Mouse (Mus musculus) forebrain, embryonic 13.5 days (tissue): ENCODE measurements around the gene Kalrn. TPM values are rescaled to one million over a fixed set of nuclear protein-coding genes. Genes with fewer than 3 reads are reported as not detected.

Experiments
- ATAC-seq: fragments of 200-750 bp; cut with Nextera tagmentation; 2 replicates; pipeline ENCODE4 v1.8.0; 2017
- H3K27ac ChIP-seq: fragments of 300-500 bp; sonication (generic); 2 replicates; pipeline ENCODE4 v1.5.1; 2015; ENCODE audit warnings: inconsistent platforms, mild to moderate bottlenecking, moderate library complexity
- H3K27me3 ChIP-seq: fragments of 300-500 bp; sonication (generic); 2 replicates; pipeline ENCODE4 v1.6.1; 2015; ENCODE audit warnings: mild to moderate bottlenecking, inconsistent platforms
- H3K36me3 ChIP-seq: fragments of 300-500 bp; sonication (generic); 2 replicates; pipeline ENCODE4 v1.6.1; 2015; ENCODE audit warnings: mild to moderate bottlenecking, inconsistent platforms; ENCODE audit not compliant: poor library complexity, severe bottlenecking
- H3K4me1 ChIP-seq: fragments of 300-500 bp; sonication (generic); 2 replicates; pipeline ENCODE4 v1.6.1; 2015; ENCODE audit warnings: inconsistent platforms
- H3K4me2 ChIP-seq: fragments of 300-500 bp; sonication (generic); 2 replicates; pipeline ENCODE4 v1.6.1; 2015; ENCODE audit warnings: inconsistent platforms, mild to moderate bottlenecking, moderate library complexity
- H3K4me3 ChIP-seq: fragments of 300-500 bp; sonication (generic); 2 replicates; pipeline ENCODE4 v1.5.1; 2015; ENCODE audit warnings: mild to moderate bottlenecking, inconsistent platforms
- H3K9ac ChIP-seq: fragments of 300-500 bp; sonication (generic); 2 replicates; pipeline ENCODE4 v1.6.1; 2015; ENCODE audit warnings: mild to moderate bottlenecking, inconsistent platforms
- H3K9me3 ChIP-seq: fragments of 300-500 bp; sonication (generic); replicated peaks from 2 replicates; pipeline ENCODE4 v1.6.1; 2016; ENCODE audit warnings: inconsistent platforms
- WGBS: fragments of 180-500 bp; shearing (Covaris S2); methylation state at CpG from one replicate; pipeline ENCODE4 v1.1.7; 2015; 5-methylcytosine and 5-hydroxymethylcytosine counted together
- polyA plus RNA-seq: library from polyadenylated mRNA; unstranded; fragments of >200 nt; fragmentation: Nextera tagmentation; extraction: Ambion mirVana; gene quantifications from 2 replicates; pipeline ENCODE4 v1.2.1, GENCODE M21; 2015

The Kalrn gene
- polyA plus RNA-seq, 1 experiment from 2014 or later = 31.5 TPM

DNA sequence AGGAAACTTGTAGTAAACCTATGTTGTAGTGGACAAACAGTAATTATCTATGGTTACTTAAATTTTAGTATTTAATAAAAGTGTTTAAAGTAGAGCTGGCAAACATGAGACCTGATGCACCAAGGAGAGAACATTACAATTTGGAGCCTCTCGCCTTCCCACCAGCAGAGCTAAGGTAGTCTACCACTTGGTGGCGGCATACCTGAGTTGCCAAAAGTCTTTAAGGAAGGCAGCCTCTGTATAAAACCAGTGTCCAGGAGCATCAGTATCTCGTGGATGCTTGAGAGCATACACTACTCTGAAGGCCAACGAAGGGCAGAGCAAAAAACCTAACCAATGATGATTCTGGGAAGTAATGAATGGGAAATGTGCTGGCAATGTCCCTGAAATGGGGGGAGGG, 199.8 kb downstream of the Kalrn start:
- Histone ChIP-seq H3K27me3 (no peaks in the 10 kb centered on the region), H3K4me1 (peaks cover 13% of the 10 kb centered on the region; the same call in 1 of the 2 replicates), H3K9ac (no peak overlapping the region), H3K27ac (no peak overlapping the region), H3K36me3 (no peaks in the 10 kb centered on the region), H3K4me2 (no peak overlapping the region), H3K4me3 (no peak overlapping the region), H3K9me3 (no peaks in the 10 kb centered on the region)
- 60% methylated on average over 4 of the region's 4 CpGs for WGBS
- no peak for ATAC-seq

DNA sequence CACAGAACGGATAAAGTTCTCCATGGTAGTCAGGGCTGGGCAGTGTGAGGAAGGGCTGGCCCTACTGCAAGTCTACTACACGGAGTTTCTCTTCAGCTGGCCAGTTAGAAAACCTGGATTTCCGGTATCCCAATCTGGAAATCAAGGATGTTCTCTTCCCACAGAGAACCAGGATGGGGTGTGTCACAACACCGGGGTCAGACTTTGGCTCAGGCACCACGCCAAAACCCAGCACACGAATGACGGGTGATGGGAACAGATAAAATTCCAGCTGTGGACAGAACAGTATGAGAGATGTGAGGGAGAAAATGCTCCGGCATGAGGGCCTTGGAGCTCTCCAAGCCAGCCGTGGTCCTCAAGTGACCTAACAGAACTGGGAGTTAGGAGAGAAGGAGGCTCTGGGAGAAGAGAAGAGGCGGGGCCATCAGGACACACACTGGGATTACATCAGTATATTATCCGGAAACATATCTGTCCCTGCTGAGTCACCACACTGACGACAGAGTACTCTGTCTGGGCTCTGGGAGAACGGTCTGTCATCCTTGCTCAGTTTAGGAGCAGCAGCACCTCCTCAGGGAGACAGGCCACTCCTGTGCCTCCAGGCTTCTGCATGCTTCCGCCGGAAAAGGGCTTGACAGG, 201.1 kb downstream of the Kalrn start:
- ATAC-seq = no peak
- WGBS = 84% methylated on average over 15 of the region's 15 CpGs

DNA sequence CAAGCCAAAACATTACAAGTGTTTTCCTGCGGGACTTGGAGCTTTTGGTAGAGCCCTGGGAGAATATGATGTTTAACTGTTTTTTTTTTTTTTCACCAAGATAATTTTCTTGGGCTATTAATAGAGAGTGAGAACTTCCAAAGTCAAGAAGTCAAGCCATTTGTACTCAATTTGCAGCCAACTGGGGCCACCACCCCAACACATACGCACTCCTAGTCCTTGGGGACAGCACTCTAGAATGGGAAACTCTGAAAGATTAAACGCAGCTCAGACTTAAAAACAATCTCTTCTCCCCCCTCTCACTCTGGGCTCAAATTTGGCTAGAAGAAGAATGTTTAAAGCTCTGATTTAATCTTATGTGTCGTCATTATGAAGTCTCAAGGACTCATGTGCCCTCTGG, 214.1 kb downstream of the Kalrn start:
- H3K4me2 ChIP-seq = no peak overlapping the region
- H3K4me3 ChIP-seq = no peak overlapping the region
- no peak overlapping the region for H3K9ac ChIP-seq
- no peak for ATAC-seq
- 89% methylated on average over 4 of the region's 4 CpGs for WGBS
- H3K36me3 ChIP-seq = peaks cover 27% of the 10 kb centered on the region
- H3K9me3 ChIP-seq = no peaks in the 10 kb centered on the region
- H3K27me3 ChIP-seq = no peaks in the 10 kb centered on the region
- H3K4me1 ChIP-seq = no peaks in the 10 kb centered on the region
- no peak overlapping the region for H3K27ac ChIP-seq

More for the DNA sequence above, 201.1 kb downstream of the Kalrn start:
- H3K4me3 ChIP-seq = no peak overlapping the region
- H3K36me3 ChIP-seq = no peaks in the 10 kb centered on the region
- H3K27ac ChIP-seq = no peak overlapping the region
- no peak overlapping the region for H3K4me2 ChIP-seq
- no peaks in the 10 kb centered on the region for H3K9me3 ChIP-seq
- H3K4me1 ChIP-seq = peaks cover 13% of the 10 kb centered on the region; the same call in 1 of the 2 replicates
- no peaks in the 10 kb centered on the region for H3K27me3 ChIP-seq
- no peak overlapping the region for H3K9ac ChIP-seq

DNA sequence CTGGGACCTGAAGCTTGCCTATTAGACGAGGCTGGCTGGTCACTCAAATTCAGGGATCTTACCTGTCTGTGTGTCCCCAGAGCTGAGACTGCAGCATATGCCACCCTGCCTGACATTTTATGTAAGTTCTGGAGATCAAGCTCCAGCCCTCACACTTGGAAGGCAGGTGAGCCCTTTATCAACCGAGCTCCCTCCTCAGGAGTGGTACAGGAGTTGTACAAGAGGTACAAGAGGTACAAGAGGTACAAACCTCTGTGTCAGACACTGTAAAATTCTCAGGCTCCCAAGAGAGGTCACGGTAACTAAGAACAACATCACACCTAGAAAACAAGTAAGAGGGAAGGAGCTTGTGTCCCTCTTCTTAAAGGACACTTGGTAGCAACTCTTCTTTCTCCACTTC, 217.8 kb downstream of the Kalrn start:
- no peak for ATAC-seq
- WGBS = 88% methylated on average over 3 of the region's 3 CpGs
- Histone ChIP-seq H3K27ac (no peak overlapping the region), H3K9ac (no peak overlapping the region), H3K27me3 (no peaks in the 10 kb centered on the region), H3K4me1 (0 out of 2 replicates have a peak, but pooled peaks cover under 1% of the 10 kb centered on the region), H3K4me2 (no peak overlapping the region), H3K4me3 (no peak overlapping the region), H3K9me3 (no peaks in the 10 kb centered on the region), H3K36me3 (peaks cover 24% of the 10 kb centered on the region)

DNA sequence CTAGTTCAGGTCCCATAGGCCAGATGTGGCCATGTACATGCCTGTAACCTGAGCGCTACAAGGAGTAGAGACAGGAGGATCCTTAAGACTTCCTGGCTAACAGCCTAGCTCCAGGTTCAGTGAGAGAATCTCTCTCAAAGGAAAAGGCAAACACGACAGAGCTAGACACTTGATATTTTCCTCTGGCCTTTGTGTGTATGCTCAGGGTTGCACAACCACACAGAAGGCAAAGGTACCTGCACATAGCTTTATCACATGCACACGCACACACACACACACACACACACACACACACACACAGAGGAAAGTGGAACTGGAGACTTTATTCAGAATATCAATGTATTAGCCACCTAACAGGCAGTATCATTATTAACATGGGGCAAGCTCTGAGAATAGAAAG, 219.3 kb downstream of the Kalrn start:
- Histone ChIP-seq H3K4me1 (0 out of 2 replicates have a peak, but pooled peaks cover 3% of the 10 kb centered on the region), H3K9me3 (no peaks in the 10 kb centered on the region), H3K27ac (no peak overlapping the region), H3K36me3 (peaks cover 25% of the 10 kb centered on the region), H3K9ac (no peak overlapping the region), H3K4me3 (no peak overlapping the region), H3K4me2 (no peak overlapping the region), H3K27me3 (no peaks in the 10 kb centered on the region)
- no peak for ATAC-seq
- WGBS = 88% methylated on average over 3 of the region's 3 CpGs

DNA sequence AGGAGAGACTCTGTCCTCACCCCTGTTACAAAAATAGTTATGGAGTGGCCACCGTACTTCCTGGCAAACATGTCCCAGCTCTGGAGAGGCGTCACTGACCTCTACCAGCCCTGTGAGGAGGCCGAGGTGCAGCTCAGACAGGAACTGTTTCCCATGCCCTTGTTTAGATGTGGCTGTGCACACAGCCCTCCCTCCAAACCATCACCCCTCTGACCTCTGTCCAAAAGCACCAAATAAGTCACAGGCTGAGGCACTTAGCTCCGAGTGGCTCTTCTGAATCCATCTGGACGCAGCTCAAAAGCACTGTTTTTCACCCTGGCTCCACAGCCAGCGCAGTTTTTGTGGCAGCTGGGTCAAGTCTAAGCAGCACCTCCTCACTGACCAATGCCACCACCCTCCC, 220.6 kb downstream of the Kalrn start:
- 0 out of 2 replicates have a peak, but pooled peaks cover 3% of the 10 kb centered on the region for H3K4me1 ChIP-seq
- H3K9me3 ChIP-seq = no peaks in the 10 kb centered on the region
- no peak for ATAC-seq
- 72% methylated on average over 6 of the region's 6 CpGs for WGBS
- peaks cover 25% of the 10 kb centered on the region for H3K36me3 ChIP-seq
- H3K9ac ChIP-seq = no peak overlapping the region
- no peak overlapping the region for H3K27ac ChIP-seq
- H3K4me2 ChIP-seq = no peak overlapping the region
- no peak overlapping the region for H3K4me3 ChIP-seq
- no peaks in the 10 kb centered on the region for H3K27me3 ChIP-seq

DNA sequence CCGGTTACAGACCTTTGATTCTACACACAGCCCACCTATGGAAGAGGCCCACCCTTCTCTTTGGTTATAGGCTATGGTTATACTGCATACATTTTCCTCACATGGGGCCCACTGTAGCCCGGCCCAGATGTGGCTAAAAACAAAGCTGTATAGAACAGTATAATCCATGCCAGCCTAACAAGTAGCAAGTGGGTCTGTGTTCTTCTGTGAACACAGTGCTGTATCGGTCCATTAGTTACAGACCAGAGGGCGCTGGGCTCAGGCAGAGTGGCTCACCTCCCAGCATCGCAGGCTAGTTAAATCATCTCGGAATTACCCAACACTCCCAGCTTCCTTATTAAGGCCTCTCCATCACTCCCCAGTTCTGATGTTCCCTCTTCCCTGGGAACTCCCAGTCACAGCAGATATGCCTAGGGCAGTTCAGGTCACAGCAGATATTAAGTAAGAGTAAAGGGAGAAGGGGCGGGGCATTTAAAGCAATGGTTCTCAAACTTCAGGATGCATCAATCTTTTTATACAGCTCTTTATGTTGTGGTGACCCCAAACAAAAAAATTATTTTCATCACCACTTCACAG, 221.7 kb downstream of the Kalrn start:
- Histone ChIP-seq H3K9me3 (no peaks in the 10 kb centered on the region), H3K27me3 (no peaks in the 10 kb centered on the region), H3K27ac (no peak overlapping the region), H3K4me3 (no peak overlapping the region), H3K36me3 (peaks cover 18% of the 10 kb centered on the region), H3K9ac (no peak overlapping the region), H3K4me2 (no peak overlapping the region), H3K4me1 (0 out of 2 replicates have a peak, but pooled peaks cover 3% of the 10 kb centered on the region)
- ATAC-seq = no peak
- WGBS = 85% methylated on average over 7 of the region's 7 CpGs

DNA sequence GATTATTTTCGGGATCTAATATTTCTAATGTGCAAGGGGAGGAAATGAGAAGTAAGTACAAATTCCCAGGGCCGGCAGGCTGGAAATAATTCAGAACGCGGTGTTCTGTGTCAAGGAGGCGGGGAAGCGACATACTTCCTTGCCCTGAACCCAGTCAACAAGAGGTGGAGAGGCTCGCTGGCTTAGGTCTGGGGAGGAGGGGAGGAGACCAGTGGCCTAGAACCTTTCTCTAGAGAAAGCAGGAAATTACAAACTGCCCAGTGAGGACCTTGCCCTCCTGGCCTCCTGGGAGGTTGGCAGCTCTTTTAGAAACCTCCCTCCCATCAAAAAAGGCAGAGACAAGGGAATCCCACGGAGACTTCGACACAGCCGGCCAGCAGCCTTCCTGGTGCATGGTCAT, 225.8 kb downstream of the Kalrn start:
- peaks cover 6% of the 10 kb centered on the region; the same call in 1 of the 2 replicates for H3K36me3 ChIP-seq
- peaks cover 10% of the 10 kb centered on the region for H3K4me1 ChIP-seq
- no peaks in the 10 kb centered on the region for H3K9me3 ChIP-seq
- ATAC-seq = no peak
- no peak overlapping the region for H3K27ac ChIP-seq
- no peak overlapping the region for H3K4me3 ChIP-seq
- H3K27me3 ChIP-seq = no peaks in the 10 kb centered on the region
- no peak overlapping the region for H3K9ac ChIP-seq
- H3K4me2 ChIP-seq = no peak overlapping the region
- WGBS = 74% methylated on average over 10 of the region's 10 CpGs

DNA sequence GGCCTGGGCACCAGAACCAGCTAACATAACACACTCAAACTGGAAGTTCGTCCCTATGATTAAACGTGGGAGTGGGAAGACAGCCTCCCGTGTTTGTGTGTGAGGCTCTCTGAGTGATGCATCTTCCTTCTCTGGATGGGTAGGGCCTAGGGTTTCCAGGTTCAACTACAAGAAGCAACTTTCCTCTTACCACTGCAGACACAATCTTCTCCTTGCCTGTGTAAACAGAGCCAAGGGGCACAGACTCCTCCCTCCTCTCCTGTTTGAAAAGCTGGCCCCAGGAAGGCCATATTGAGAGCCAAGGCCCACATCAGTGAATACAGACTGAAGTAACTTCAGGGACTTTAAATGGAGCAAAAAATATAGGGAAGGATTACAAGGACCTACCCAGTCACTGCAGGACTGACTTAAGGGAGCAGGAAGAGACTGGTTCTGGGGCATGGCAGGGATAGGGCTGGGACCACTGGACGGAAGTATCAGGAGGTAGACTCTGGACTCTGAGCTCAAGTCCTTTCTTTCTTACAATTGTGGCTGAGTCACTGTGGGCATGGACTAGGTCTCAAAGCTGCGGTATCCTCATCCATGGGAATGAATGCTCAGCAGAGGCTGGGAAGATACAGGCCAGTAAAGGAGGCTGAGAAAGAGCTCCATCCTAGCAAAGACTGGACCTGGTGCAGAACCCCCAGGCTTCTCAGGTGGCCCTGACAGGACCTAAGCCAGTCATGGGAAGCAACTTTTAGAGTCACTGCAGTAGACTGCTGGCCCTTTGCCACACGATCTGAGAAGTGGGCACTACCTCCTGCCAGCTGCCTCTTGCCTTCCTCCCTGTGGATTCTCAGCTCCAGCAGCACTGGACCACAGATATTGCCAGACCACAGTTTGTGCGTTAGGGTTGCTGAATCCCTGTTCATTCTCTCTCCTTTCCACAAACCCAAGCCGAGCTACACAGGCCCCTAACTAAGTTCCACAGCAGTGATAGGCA, 228.1 kb downstream of the Kalrn start:
- ATAC-seq = no peak
- Histone ChIP-seq H3K4me3 (no peak overlapping the region), H3K9me3 (no peaks in the 10 kb centered on the region), H3K4me1 (peaks cover 26% of the 10 kb centered on the region), H3K9ac (no peak overlapping the region), H3K4me2 (no peak overlapping the region), H3K36me3 (peaks cover 6% of the 10 kb centered on the region; the same call in 1 of the 2 replicates), H3K27ac (no peak overlapping the region), H3K27me3 (no peaks in the 10 kb centered on the region)
- WGBS = 92% methylated on average over 8 of the region's 8 CpGs

DNA sequence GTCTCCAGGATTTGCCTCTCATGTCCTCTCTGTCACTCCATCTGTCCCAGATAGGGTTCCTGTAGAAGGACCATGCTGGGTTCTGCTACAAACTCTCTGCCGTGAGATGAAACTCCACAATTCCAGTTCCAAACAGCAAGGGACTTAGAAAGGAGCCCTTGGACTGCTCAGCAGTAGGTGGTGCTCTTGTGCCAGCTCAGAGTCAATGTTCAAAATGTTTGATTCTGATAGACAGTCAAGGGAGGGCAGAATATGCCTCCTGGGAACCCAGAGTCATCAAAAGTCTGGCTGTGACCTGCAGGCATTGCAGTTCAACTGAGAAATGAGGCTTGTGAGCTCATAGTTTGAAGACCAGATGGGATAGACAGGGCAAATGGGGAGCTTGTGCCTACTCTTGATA, 229.4 kb downstream of the Kalrn start:
- peaks cover 27% of the 10 kb centered on the region for H3K4me1 ChIP-seq
- ATAC-seq = no peak
- no peaks in the 10 kb centered on the region for H3K27me3 ChIP-seq
- peaks cover 3% of the 10 kb centered on the region; the same call in 1 of the 2 replicates for H3K36me3 ChIP-seq
- 65% methylated on average over 1 of the region's 1 CpGs for WGBS
- H3K4me2 ChIP-seq = no peak overlapping the region
- H3K27ac ChIP-seq = no peak overlapping the region
- H3K9me3 ChIP-seq = no peaks in the 10 kb centered on the region
- no peak overlapping the region for H3K9ac ChIP-seq
- no peak overlapping the region for H3K4me3 ChIP-seq

DNA sequence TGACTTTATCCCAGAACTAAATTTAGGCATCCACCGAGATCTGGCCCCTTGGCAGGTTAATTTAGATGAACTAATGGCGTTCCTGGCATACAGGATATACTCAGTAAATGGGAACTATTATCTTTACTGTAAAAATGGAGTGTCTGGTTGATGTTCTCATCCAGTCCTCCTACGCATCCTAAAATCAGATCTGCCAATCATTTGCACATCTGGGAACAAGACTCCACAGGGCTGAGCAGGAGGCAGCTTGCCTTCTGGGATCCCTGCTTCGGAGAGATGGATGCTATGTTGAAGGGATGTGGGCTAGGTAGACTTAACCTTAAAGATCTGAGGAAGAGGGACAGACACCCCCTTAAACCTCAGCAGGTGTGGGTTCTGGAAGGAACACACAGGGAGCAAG, 230.2 kb downstream of the Kalrn start:
- H3K9me3 ChIP-seq = no peaks in the 10 kb centered on the region
- H3K9ac ChIP-seq = no peak overlapping the region
- 88% methylated on average over 4 of the region's 4 CpGs for WGBS
- no peak overlapping the region for H3K4me2 ChIP-seq
- no peak for ATAC-seq
- H3K4me1 ChIP-seq = peaks cover 35% of the 10 kb centered on the region
- no peaks in the 10 kb centered on the region for H3K27me3 ChIP-seq
- no peak overlapping the region; the same call in 1 of the 2 replicates for H3K27ac ChIP-seq
- peaks cover 3% of the 10 kb centered on the region; the same call in 1 of the 2 replicates for H3K36me3 ChIP-seq
- no peak overlapping the region for H3K4me3 ChIP-seq
